8 mouse cellular contexts compared by ENCODE assay signal in the genomic region with DNA sequence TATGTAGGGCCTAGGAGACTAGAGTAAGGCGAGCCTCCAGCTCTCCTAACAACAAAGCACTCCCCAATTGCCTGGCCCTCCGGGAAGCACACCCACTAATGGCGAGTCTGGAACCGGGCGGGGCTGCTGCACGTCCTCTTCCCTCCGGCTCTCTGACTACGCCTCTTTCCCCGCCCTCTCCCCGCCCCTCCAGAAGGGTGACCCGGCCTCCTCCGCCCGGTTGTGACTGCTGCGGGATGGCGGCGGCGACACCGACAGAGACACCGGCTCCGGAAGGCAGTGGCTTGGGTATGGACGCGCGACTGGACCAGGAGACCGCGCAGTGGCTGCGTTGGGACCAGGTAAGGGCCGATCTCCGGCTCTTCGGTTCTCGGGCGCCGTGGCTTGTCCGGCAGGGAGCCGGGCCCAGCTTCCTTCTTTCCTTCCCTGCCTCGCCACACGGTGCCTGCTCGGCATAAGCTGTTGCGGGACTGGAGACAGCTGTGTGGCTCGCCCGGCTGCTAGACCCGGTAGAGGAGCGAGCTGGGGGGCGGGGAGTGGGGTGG. TPM values are rescaled to one million over a fixed set of nuclear protein-coding genes. Genes with fewer than 3 reads are reported as not detected.
DNase-seq lines count a peak whose midpoint lies in the region; ATAC-seq lines count a peak whose summit lies in the region.

A gene (plus strand): TSS at position 203 of the 545 bp plus-strand sequence.

- peak within 1 kb of the TSS; percentile 97 for H3K4me3 ChIP-seq in megakaryocyte, embryonic 14.5 days (replicated peaks)

- peaks cover 66% of the 10 kb centered on the region for H3K4me1 ChIP-seq in megakaryocyte, embryonic 14.5 days

- H3K27me3 ChIP-seq in megakaryocyte, embryonic 14.5 days (replicated peaks): no peaks in the 10 kb centered on the region

- no peaks in the 10 kb centered on the region for H3K9me3 ChIP-seq in megakaryocyte, embryonic 14.5 days

- DNase-seq in adrenal gland, adult (ENCODE audit: inconsistent age in 2 of 2, low spot score in 1 of 2): peak; percentile 90 to 98
- DNase-seq in embryo, embryonic 10 days (ENCODE audit: low spot score): peak; percentile 88
- peak; percentile 81 for DNase-seq in gastrocnemius, postnatal 10 days
- DNase-seq in left cerebral cortex, adult 9 months (ENCODE audit: low spot score in 2 of 2): peak; percentile 36 to 75
- peak; percentile 76 to 79 for DNase-seq in right cerebral cortex, adult 2 months (ENCODE audit: low spot score in 2 of 2)
- DNase-seq in urinary bladder, postnatal 10 days (ENCODE audit: low spot score): peak; percentile 49

- ATAC-seq in inflammation-experienced regulatory T-cells, adult 6 months: peak; percentile 96

- peaks cover 36% of the 10 kb centered on the region for H3K36me3 ChIP-seq in megakaryocyte, embryonic 14.5 days (replicated peaks; ENCODE audit: low read length)

RNA-seq across cellular contexts. Expression of the gene that starts here (rescaled TPM):
- 1 to 10 TPM; 7.0 to 8.5 TPM for total RNA-seq in gastrocnemius, postnatal 10 days (2021)
- 10 to 100 TPM; 18.2 to 27.0 (median 19.2) TPM for polyA plus RNA-seq in inflammation-experienced regulatory T-cells, adult 6 months (2017; shearing (Covaris generic))
- polyA plus RNA-seq in megakaryocyte, embryonic 14.5 days (2012; ENCODE audit: insufficient read depth, low replicate concordance): 21.2 and 33.3 TPM in 2 replicates

Comparison
In these comparisons a context has a peak if more than half of its experiments do, and no peak if none do; other contexts are left out.
1. Peak in every context shown above with its lines: DNase-seq, ATAC-seq and H3K4me3 ChIP-seq.